Mouse (Mus musculus): Measurements from ENCODE around the gene Ly86. TPM values are rescaled to one million over a fixed set of nuclear protein-coding genes. Genes with fewer than 3 reads are reported as not detected.

Gene Ly86
- total and polyA plus RNA-seq, 2 experiments from 2014 or later = 5.2 to 11.3 TPM

DNA sequence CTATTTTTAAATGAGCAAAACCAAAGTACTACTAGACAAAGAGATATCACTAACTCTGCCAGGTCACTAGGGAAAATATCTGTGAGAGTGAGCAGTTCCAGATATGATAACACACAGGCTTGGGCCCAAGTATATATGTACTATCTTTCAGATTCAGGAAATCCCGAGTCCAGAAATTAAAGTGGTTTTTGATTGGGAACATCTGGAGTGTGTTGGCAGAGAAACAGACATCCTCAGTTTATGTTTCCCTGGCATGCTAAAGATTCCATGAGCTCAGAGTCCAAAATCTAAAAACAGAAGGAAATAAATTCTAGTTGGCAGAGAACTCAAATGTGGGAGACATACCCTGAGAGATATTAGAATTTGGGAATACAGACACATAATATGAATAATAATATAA is 16.2 kb downstream of the Ly86 start:
- no peaks in the 10 kb centered on the region for H3K9me3 ChIP-seq (ENCODE audit: low read length)
- 38% methylated on average over 1 of the region's 1 CpGs for WGBS
- no peak overlapping the region for H3K4me2 ChIP-seq (ENCODE audit: low read depth)
- no peak overlapping the region for H3K4me3 ChIP-seq (ENCODE audit: low read depth, low read length)
- H3K9ac ChIP-seq = no peak overlapping the region
- no peaks in the 10 kb centered on the region for H3K27me3 ChIP-seq (ENCODE audit: insufficient read depth, low read length)
- ATAC-seq (no peak), DNase-seq (peak; percentile 18)
- H3K27ac ChIP-seq (ENCODE audit: low read depth, low read length) = no peak overlapping the region
- no peaks in the 10 kb centered on the region for H3K4me1 ChIP-seq (ENCODE audit: insufficient read depth)
- H3K36me3 ChIP-seq (ENCODE audit: insufficient read depth) = no peaks in the 10 kb centered on the region
- TF ChIP-seq CTCF (IDR thresholded peaks at IDR 0.05; ENCODE audit: low read depth) = no peak

DNA sequence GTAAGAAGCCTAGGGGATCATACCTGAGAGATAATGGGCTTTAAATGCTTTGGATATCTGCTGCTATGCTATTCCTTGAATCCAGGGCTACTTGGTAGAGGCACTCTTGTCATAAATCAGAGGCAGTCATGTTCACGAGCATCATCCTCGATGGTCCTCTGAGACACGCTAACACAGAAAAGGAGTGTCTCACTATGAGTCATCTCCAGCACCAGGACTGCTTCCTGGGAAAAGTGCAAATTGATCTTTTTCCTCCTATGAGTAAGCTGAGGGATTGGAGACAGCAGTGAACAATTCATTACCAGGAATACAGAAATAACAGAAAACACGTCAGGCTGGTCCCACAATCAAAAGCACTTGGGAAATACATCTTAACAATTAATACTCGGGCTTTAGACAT is 19.3 kb downstream of the Ly86 start:
- Histone ChIP-seq H3K9me3 (ENCODE audit: low read length) (no peaks in the 10 kb centered on the region), H3K4me2 (ENCODE audit: low read depth) (no peak overlapping the region), H3K4me3 (ENCODE audit: low read depth, low read length) (no peak overlapping the region), H3K36me3 (ENCODE audit: insufficient read depth) (no peaks in the 10 kb centered on the region), H3K4me1 (ENCODE audit: insufficient read depth) (no peaks in the 10 kb centered on the region), H3K27ac (ENCODE audit: low read depth, low read length) (no peak overlapping the region), H3K27me3 (ENCODE audit: insufficient read depth, low read length) (no peaks in the 10 kb centered on the region), H3K9ac (no peak overlapping the region)
- ATAC-seq (no peak), DNase-seq (no peak)
- WGBS = 73% methylated on average over 5 of the region's 5 CpGs
- no peak for TF ChIP-seq CTCF (IDR thresholded peaks at IDR 0.05; ENCODE audit: low read depth)

DNA sequence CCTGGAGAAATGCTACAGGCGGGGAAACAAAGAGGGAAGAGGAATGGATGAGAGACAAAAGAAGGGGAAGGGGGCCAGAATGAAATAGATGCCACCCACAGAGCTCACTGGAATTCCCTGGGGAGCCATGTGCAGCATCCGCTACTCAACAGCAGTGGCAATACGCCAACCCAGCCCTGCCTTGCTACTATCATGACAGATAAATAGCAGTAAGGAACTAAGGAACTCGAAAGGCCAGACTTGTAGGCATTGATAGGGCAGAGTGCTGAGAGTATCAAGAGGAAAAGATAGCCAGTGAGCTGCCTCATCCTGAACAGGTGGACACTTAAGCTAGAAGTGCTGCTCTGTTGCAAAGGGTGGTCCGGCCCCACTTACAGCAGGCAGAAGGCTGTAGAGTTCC is 31.4 kb downstream of the Ly86 start:
- Histone ChIP-seq H3K4me1 (ENCODE audit: insufficient read depth) (no peaks in the 10 kb centered on the region), H3K36me3 (ENCODE audit: insufficient read depth) (no peaks in the 10 kb centered on the region), H3K27me3 (ENCODE audit: insufficient read depth, low read length) (no peaks in the 10 kb centered on the region), H3K4me2 (ENCODE audit: low read depth) (no peak overlapping the region), H3K9ac (no peak overlapping the region), H3K27ac (ENCODE audit: low read depth, low read length) (no peak overlapping the region), H3K9me3 (ENCODE audit: low read length) (no peaks in the 10 kb centered on the region), H3K4me3 (ENCODE audit: low read depth, low read length) (no peak overlapping the region)
- WGBS = 54% methylated on average over 5 of the region's 5 CpGs
- TF ChIP-seq CTCF (IDR thresholded peaks at IDR 0.05; ENCODE audit: low read depth) = no peak
- ATAC-seq (no peak), DNase-seq (no peak)

- peak overlapping the region; percentile 22; the same call in 1 of the 2 replicates for H3K9ac ChIP-seq
- H3K36me3 ChIP-seq (ENCODE audit: insufficient read depth) = no peaks in the 10 kb centered on the region
- peak; percentile 88 for ATAC-seq
- H3K4me1 ChIP-seq (ENCODE audit: insufficient read depth) = peaks cover 7% of the 10 kb centered on the region; the same call in 1 of the 2 replicates
- peak overlapping the region; percentile 34 for H3K4me2 ChIP-seq (ENCODE audit: low read depth)
- TF ChIP-seq CTCF (IDR thresholded peaks at IDR 0.05; ENCODE audit: low read depth) = no peak
- H3K27ac ChIP-seq (ENCODE audit: low read depth, low read length) = peak overlapping the region; percentile 66; the same call in 1 of the 2 replicates
- peak; percentile 78 for DNase-seq
- WGBS = 20% methylated on average over 9 of the region's 9 CpGs
- no peaks in the 10 kb centered on the region; the same call in 1 of the 2 replicates for H3K27me3 ChIP-seq (ENCODE audit: insufficient read depth, low read length)
- H3K9me3 ChIP-seq (ENCODE audit: low read length) = no peaks in the 10 kb centered on the region
- H3K4me3 ChIP-seq (ENCODE audit: low read depth, low read length) = no peak overlapping the region
Observed at GRCm38 (mm10) chr13:37388222-37389202, 43.5 kb downstream of the Ly86 start.

DNA sequence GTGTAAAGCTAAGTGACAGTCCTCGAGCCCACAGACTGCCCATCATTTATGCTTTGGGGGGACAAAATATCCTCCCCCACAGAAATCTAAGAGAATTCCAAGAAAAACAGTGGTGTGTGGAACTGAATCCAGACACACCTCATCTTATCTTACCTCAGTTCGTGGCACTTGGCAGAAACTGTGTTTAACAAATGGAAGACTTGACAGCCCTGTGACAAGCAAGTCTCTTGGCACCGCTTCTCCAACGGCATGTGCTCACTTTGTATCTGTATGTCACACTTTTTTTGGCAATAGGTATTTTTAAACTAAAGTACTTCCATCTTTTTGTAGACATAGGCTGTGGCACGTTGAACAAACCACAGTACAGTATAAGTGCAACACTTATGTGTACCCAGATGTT is 44.3 kb downstream of the Ly86 start:
- Histone ChIP-seq H3K9ac (no peak overlapping the region), H3K4me2 (ENCODE audit: low read depth) (no peak overlapping the region; the same call in 1 of the 2 replicates)
- ATAC-seq = peak; percentile 45; the same call in 1 of the 2 replicates

DNA sequence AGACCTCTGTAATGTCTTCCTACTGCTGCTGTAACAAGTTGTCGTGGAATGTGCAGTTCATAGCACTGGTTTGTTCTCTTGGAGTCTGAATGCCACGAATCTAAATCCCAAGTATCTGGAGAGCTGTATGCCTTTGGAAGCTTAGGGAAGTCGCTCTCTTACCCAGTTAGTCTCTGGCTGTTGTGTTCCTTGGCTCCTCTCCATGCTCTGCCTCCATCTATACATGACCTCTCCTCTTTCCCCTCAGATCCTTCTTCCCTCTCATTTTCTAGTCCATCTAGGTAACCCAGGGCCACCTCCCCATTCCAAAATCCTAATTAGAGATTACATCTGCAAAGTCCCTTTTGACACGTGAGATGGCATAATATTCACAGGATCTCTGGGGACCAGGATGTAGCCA is 53.8 kb downstream of the Ly86 start:
- TF ChIP-seq CTCF (IDR thresholded peaks at IDR 0.05; ENCODE audit: low read depth) = no peak
- 78% methylated on average over 4 of the region's 4 CpGs for WGBS
- no peak overlapping the region for H3K9ac ChIP-seq

More for the DNA sequence above, 44.3 kb downstream of the Ly86 start:
- Histone ChIP-seq H3K27me3 (ENCODE audit: insufficient read depth, low read length) (no peaks in the 10 kb centered on the region), H3K4me3 (ENCODE audit: low read depth, low read length) (no peak overlapping the region), H3K36me3 (ENCODE audit: insufficient read depth) (no peaks in the 10 kb centered on the region), H3K27ac (ENCODE audit: low read depth, low read length) (peak overlapping the region; percentile 66; the same call in 1 of the 2 replicates), H3K4me1 (ENCODE audit: insufficient read depth) (peaks cover 7% of the 10 kb centered on the region; the same call in 1 of the 2 replicates), H3K9me3 (ENCODE audit: low read length) (no peaks in the 10 kb centered on the region)
- 36% methylated on average over 5 of the region's 5 CpGs for WGBS
- no peak for TF ChIP-seq CTCF (IDR thresholded peaks at IDR 0.05; ENCODE audit: low read depth)
- peak; percentile 56 for DNase-seq

DNA sequence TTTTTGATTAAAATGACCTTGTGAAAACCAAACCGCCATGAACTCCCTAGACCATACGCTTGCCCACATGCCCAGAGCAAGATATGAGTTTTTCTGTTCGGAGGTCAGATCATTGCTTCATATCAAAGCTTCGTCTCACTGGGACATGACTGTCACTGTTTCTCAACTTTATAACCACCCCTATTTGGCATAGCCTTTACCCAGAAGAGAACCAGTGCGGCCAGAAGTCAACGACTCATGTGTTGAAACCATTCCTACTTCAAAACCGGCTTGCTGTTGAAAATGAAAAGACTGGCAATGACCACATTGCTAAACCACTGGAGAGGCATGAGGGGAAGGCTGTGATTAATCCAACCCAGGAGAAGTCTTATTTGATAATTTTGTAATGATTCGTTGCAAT is 54.3 kb downstream of the Ly86 start:
- Histone ChIP-seq H3K36me3 (ENCODE audit: insufficient read depth) (no peaks in the 10 kb centered on the region), H3K27ac (ENCODE audit: low read depth, low read length) (no peak overlapping the region), H3K27me3 (ENCODE audit: insufficient read depth, low read length) (no peaks in the 10 kb centered on the region), H3K9ac (no peak overlapping the region), H3K4me1 (ENCODE audit: insufficient read depth) (no peaks in the 10 kb centered on the region), H3K4me2 (ENCODE audit: low read depth) (no peak overlapping the region), H3K9me3 (ENCODE audit: low read length) (no peaks in the 10 kb centered on the region), H3K4me3 (ENCODE audit: low read depth, low read length) (no peak overlapping the region)
- ATAC-seq (no peak), DNase-seq (no peak)
- 94% methylated on average over 8 of the region's 8 CpGs for WGBS
- no peak for TF ChIP-seq CTCF (IDR thresholded peaks at IDR 0.05; ENCODE audit: low read depth)

More for the DNA sequence above, 53.8 kb downstream of the Ly86 start:
- Histone ChIP-seq H3K27me3 (ENCODE audit: insufficient read depth, low read length) (no peaks in the 10 kb centered on the region), H3K4me1 (ENCODE audit: insufficient read depth) (no peaks in the 10 kb centered on the region), H3K4me2 (ENCODE audit: low read depth) (no peak overlapping the region), H3K27ac (ENCODE audit: low read depth, low read length) (no peak overlapping the region), H3K9me3 (ENCODE audit: low read length) (no peaks in the 10 kb centered on the region), H3K4me3 (ENCODE audit: low read depth, low read length) (no peak overlapping the region), H3K36me3 (ENCODE audit: insufficient read depth) (no peaks in the 10 kb centered on the region)
- ATAC-seq (no peak), DNase-seq (no peak)

All from forebrain, postnatal 0 days (tissue).